Mouse (Mus musculus) gastrocnemius, postnatal 4 days (tissue): ENCODE data around the gene Dhx38. TPM values are rescaled to one million over a fixed set of nuclear protein-coding genes. Genes with fewer than 3 reads are reported as not detected.

Experiments
- DNase-seq, 2 experiments: peaks; one replicate each; pipeline ENCODE4 v3.0.0; 2021 to 2022; ENCODE audit warnings: low spot score in 2 of 2, mixed read lengths in 2 of 2
- long read RNA-seq, 2 experiments: library from polyadenylated mRNA; stranded (forward); transcript quantifications; one replicate each; pipeline ENCODE4 v2.0.0; 2021
- total RNA-seq, 2 experiments: library from RNA; stranded (reverse); gene quantifications; 2 replicates each; pipeline ENCODE4 v1.2.3; 2021

Dhx38 gene
- 10 to 100 TPM; 19.4 to 22.5 TPM for total RNA-seq
- long read RNA-seq, experiment 1, full-length matches to known transcripts = 12 of 21 reads
- long read RNA-seq, experiment 1, partial matches to known transcripts = 4 of 21 reads
- long read RNA-seq, experiment 1, other reads (novel, unspliced or antisense) = 5 of 21 reads
- long read RNA-seq, experiment 2, full-length matches to known transcripts = 14 of 39 reads
- long read RNA-seq, experiment 2, partial matches to known transcripts = 4 of 39 reads
- long read RNA-seq, experiment 2, other reads (novel, unspliced or antisense) = 21 of 39 reads

GRCm38 (mm10) chr8:109565498-109566333, at the start of gene Dhx38, which contains the start of gene Txnl4b:
Dhx38 (minus strand) TSS chr8:109565861.
Txnl4b (plus strand) TSS chr8:109565892.
- DNase-seq = peak; percentile 92 to 98

- no peak for DNase-seq
Measured at GRCm38 (mm10) chr8:109614243-109615210, 48.9 kb upstream of the Dhx38 start, which contains the start of gene Pkd1l3. Pkd1l3 (plus strand) TSS chr8:109614517.

- no peak for DNase-seq
Measured at GRCm38 (mm10) chr8:109609153-109609502, 43.5 kb upstream of the Dhx38 start.

- DNase-seq = peak; percentile 83 to 96
Measured at GRCm38 (mm10) chr8:109608271-109609152, 42.9 kb upstream of the Dhx38 start, which contains the start of gene Dhodh. Dhodh (minus strand) TSS chr8:109608673.

- no peak for DNase-seq
Measured at GRCm38 (mm10) chr8:109607650-109608049, 42.0 kb upstream of the Dhx38 start.

- DNase-seq = no peak
Measured at GRCm38 (mm10) chr8:109606725-109607124, 41.1 kb upstream of the Dhx38 start.

- peak in 1 of 2 experiments; percentile 44 for DNase-seq
Measured at GRCm38 (mm10) chr8:109595854-109596253, 30.2 kb upstream of the Dhx38 start.

GRCm38 (mm10) chr8:109593117-109593788, 27.6 kb upstream of the Dhx38 start:
- no peak for DNase-seq

- no peak for DNase-seq
Measured at GRCm38 (mm10) chr8:109592164-109592563, 26.5 kb upstream of the Dhx38 start.

GRCm38 (mm10) chr8:109591367-109591766, 25.7 kb upstream of the Dhx38 start:
- no peak for DNase-seq

GRCm38 (mm10) chr8:109590901-109591300, 25.2 kb upstream of the Dhx38 start:
- DNase-seq = no peak

- DNase-seq = no peak
Measured at GRCm38 (mm10) chr8:109586972-109587504, 21.4 kb upstream of the Dhx38 start.

- DNase-seq = no peak
Measured at GRCm38 (mm10) chr8:109585652-109586051, 20.0 kb upstream of the Dhx38 start.

GRCm38 (mm10) chr8:109584830-109585229, 19.2 kb upstream of the Dhx38 start:
- no peak for DNase-seq

- DNase-seq = no peak
Measured at GRCm38 (mm10) chr8:109584293-109584692, 18.6 kb upstream of the Dhx38 start.

GRCm38 (mm10) chr8:109578900-109579301, 13.2 kb upstream of the Dhx38 start, which contains the start of gene Hp:
Hp (minus strand) TSS chr8:109579172.
- DNase-seq = no peak

GRCm38 (mm10) chr8:109576311-109576710, 10.7 kb upstream of the Dhx38 start:
- DNase-seq = no peak

- no peak for DNase-seq
Measured at GRCm38 (mm10) chr8:109571139-109571538, 5.5 kb upstream of the Dhx38 start.

GRCm38 (mm10) chr8:109564766-109565165, 895 bp downstream of the Dhx38 start:
- DNase-seq = no peak
